Mouse (Mus musculus) erythroblast, adult 5-6 weeks (primary cell): ENCODE measurements around the gene Slc22a15. TPM values are rescaled to one million over a fixed set of nuclear protein-coding genes. Genes with fewer than 3 reads are reported as not detected.

Experiments used
- ATAC-seq: replicated peaks from 2 replicates; pipeline ENCODE4 v1.8.0; 2016; ENCODE audit warnings: moderate number of reproducible peaks, mild to moderate bottlenecking, moderate TSS enrichment, inconsistent platforms; ENCODE audit not compliant: poor library complexity, low FRiP score, severe bottlenecking
- total RNA-seq, 2 experiments: library from RNA; stranded (forward) in 1 of 2; stranded (reverse) in 1 of 2; fragments of 150-400 nt in 1 of 2; fragments of 200-764, 138-1000 nt in 1 of 2; gene quantifications; 2 replicates each; pipeline versions ENCODE4 v1.2.3 to v1.2.4; 2015 to 2017; ENCODE audit warnings: low replicate concordance in 2 of 2

The Slc22a15 gene
- total RNA-seq, 2 experiments from 2014 or later = 5.6 to 5.7 TPM

- ATAC-seq = no peak
Measured at GRCm38 (mm10) chr3:101875258-101875920, 48.9 kb downstream of the Slc22a15 start.

- ATAC-seq = no peak
Measured at GRCm38 (mm10) chr3:101873061-101873675, 51.1 kb downstream of the Slc22a15 start.

DNA sequence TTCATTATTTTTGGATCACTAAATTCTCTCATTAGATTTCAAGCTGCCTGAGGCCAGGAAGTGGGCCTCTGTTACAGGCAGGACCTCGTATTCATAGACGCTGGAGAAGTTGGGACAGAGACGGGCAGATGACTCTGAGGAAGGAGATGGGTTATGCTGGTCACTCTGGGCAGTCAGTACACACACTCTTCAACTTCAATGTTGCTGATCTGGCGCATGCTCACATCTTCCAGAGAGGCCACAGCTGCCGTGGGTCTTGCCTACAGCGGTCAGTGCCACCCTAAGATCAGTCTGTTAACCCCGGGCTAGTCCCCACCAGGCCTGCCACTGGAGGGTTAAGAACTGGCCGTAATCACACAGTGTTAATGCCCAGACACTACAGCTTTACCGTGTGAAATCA lies 52.3 kb downstream of the Slc22a15 start:
- no peak for ATAC-seq

DNA sequence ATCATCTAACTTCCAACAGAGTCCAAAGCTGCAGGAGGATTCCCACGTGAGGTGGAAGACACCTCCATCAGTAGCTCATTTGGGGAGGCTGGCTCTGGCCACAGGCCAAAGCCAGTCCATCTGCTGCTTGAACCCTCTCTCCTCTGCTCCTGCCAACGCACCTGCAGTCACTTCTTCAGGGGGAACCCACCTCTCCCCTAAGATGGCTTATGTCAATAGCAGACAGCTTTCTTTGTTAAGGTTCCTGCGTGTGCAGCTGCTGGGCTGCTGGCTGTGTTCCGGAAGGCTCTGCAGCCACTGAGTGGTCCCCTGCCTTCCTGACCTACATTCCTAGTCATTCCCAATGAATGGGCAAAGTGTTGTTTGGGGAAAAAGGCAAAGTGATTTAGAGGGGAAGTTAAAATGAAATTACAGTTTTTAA lies 57.2 kb downstream of the Slc22a15 start:
- no peak for ATAC-seq

DNA sequence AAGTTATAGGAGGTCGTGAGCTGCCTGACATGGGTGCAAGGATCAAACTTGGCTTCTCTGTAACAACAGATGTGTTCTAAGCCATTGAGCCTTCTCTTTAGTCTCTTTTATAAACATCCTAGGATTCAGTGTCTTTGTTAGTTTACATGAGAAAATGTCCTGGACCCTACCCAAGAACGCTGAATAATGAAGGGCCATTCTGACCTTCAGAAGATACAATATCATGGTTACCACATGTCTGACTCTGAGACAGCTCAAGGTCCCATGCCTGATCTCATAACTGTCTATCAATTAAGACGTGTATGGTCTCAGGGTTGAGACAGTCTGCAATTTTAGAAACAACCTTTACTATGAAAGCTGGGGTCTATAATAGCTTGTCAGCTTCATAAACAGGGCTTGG lies 62.4 kb downstream of the Slc22a15 start:
- ATAC-seq = no peak

- no peak for ATAC-seq
Measured at GRCm38 (mm10) chr3:101860151-101860550, 64.1 kb downstream of the Slc22a15 start.

GRCm38 (mm10) chr3:101859740-101860139 lies 64.5 kb downstream of the Slc22a15 start:
- no peak for ATAC-seq

- ATAC-seq = no peak
Measured at GRCm38 (mm10) chr3:101854075-101854474, 70.2 kb downstream of the Slc22a15 start.

GRCm38 (mm10) chr3:101851363-101851762 lies 72.9 kb downstream of the Slc22a15 start:
- no peak for ATAC-seq

GRCm38 (mm10) chr3:101848816-101849215 lies 75.4 kb downstream of the Slc22a15 start, which contains the start of gene Mab21l3:
TSS of gene Mab21l3 (minus strand) at chr3:101848959.
- no peak for ATAC-seq

DNA sequence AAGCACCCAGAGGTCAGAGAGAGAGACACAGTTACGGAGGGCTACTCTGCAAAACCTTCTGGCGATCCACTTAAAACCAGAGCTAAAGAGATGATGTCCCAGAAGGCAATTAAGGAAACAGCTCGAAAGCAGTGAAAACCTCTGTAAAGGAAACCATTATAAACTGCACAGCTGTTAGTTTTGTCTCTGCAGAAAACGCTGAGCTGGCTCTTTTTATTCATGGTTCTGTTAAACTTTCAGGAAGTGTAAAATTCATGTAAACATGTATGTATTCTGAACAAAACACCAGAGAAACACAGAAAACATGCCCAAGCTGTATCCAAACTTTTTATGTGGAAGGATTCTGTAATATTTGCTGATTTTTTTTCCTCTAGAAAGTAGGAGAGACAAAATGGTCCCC lies 78.2 kb downstream of the Slc22a15 start:
- no peak for ATAC-seq

DNA sequence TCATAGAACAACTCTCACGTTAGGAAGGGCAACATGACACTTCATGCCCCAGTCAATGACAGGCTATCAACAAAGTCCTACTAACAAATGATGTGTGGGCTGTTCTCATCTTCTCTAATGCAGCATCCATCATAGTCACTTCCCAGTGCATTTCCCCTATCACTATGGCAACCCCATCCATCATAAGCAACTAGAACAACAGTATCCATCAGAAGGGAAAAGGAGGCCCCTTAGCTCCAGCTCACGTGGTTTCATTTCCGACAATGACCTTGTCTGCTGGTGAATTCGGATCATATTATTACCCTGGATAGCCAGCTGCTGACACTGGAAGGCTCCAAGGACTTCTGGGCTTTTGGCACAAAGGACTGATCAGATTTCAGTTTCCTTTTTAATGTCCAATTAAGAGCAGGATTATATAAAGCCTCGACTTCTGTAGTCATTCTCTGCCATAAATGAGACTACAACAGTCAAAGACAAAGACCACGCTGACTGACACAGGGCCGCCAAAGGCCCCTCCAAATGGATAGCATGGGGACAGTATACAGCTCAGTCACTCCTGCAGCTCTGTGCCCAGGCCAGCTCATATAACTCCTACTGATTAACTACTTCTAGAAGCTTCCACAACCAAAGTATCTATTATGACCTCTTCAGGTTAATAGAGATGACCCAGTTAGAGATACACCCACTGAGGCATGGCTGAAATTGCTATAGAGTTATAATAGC lies 81.7 kb downstream of the Slc22a15 start:
- ATAC-seq = no peak

DNA sequence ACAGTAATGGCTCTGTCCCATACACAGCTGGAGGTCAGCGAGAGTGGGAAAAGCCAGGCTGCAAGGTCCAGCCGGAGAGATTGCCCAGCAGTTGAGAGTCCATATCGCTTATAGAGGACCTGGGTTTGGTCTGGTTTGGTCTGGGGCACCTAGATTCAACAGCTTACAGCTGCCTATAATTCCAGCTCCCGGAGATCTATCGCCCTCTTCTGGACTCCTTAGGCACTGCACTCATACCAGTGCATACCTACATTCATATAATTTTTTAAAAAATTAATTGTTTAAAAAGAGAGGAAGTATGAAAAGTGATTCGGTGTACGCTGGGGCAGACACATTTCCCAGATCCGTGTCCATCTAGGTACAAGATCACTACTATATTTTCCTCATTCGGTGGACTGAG lies 84.9 kb downstream of the Slc22a15 start:
- ATAC-seq = 0 out of 2 replicates have a peak, but pooled peaks have one; percentile 15

GRCm38 (mm10) chr3:101836971-101837370 lies 87.3 kb downstream of the Slc22a15 start:
- ATAC-seq = no peak

DNA sequence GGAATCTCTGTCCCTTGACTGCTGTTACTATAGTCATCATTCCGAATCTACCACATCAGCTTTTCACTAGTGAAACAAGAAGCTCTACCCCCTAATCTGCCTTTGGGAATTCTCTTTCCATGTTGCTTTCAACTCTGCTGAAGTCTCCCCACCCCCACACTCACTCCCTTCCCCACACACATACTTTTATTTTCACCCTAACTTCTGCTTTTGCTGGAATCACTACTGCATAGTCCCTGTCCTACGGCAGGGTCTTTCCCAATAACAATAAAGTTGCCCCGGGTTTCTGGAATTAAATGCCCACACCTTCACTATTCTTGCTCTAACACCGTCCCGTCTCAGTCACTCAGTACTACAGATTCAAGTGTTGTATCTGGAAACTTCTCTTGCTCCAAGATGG lies 87.7 kb downstream of the Slc22a15 start:
- no peak for ATAC-seq

- ATAC-seq = no peak
Measured at GRCm38 (mm10) chr3:101836045-101836444, 88.2 kb downstream of the Slc22a15 start.

- no peak for ATAC-seq
Measured at GRCm38 (mm10) chr3:101831189-101831858, 92.9 kb downstream of the Slc22a15 start.

- no peak for ATAC-seq
Measured at GRCm38 (mm10) chr3:101829881-101830616, 94.2 kb downstream of the Slc22a15 start.

DNA sequence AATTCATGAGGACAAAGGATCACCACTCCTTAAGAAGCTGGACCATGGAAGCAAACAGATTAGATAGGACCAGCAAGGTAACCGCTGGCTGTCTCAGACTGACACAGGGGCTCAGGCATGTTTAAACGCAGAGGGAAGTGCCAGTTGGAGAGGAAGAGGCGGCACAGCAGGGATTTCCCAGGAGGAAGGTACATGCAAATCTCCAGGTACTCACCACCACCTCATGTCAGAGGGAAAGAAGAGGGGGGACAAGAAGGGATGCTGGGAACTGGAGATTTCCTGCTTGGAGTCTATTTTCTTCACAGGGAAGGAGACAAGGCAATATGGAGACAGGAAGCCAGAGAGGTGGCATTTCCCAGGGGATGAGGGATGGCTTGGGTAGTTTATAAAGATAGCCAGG lies 95.7 kb downstream of the Slc22a15 start:
- no peak for ATAC-seq

- ATAC-seq = no peak
Measured at GRCm38 (mm10) chr3:101827220-101827715, 97.0 kb downstream of the Slc22a15 start.
